Mouse (Mus musculus) urinary bladder, adult 2 months (tissue): ENCODE results near the gene C87436. TPM values are rescaled to one million over a fixed set of nuclear protein-coding genes. Genes with fewer than 3 reads are reported as not detected.

Experiments
- DNase-seq: peaks from one replicate; pipeline ENCODE4 v3.0.0; 2022; ENCODE audit warnings: low spot score
- polyA plus RNA-seq: library from polyadenylated mRNA; depleted of rRNA; stranded (reverse); fragments of >200 nt; gene quantifications from 2 replicates; pipeline ENCODE4 v1.2.3, GENCODE M21; 2012; rRNA removed

C87436 gene
- polyA plus RNA-seq, 1 experiment: 28.2 TPM

GRCm38 (mm10) chr6:86509866-86510200 lies 71.7 kb downstream of the C87436 start:
- DNase-seq: no peak

- DNase-seq: no peak
Observed at GRCm38 (mm10) chr6:86510979-86511378, 72.8 kb downstream of the C87436 start.

GRCm38 (mm10) chr6:86513296-86513695 lies 75.1 kb downstream of the C87436 start:
- DNase-seq: no peak

GRCm38 (mm10) chr6:86516021-86516420 lies 77.8 kb downstream of the C87436 start:
- DNase-seq: no peak

GRCm38 (mm10) chr6:86519767-86520345 lies 81.7 kb downstream of the C87436 start:
- no peak for DNase-seq

GRCm38 (mm10) chr6:86522001-86522911 lies 84.1 kb downstream of the C87436 start:
- DNase-seq: no peak

Other genes with a start within 250 kb of the C87436 start
- gene Tgfa, start 243.2 kb upstream of the C87436 start, polyA plus RNA-seq: 11.4 and 14.3 TPM in 2 replicates
- 30.8 and 35.3 TPM in 2 replicates for gene Fam136a, start 72.7 kb upstream of the C87436 start, polyA plus RNA-seq
- 87.2 and 143 TPM in 2 replicates for gene Snrpg, start 67.1 kb upstream of the C87436 start, polyA plus RNA-seq
- gene Pcyox1, start 41.2 kb upstream of the C87436 start, polyA plus RNA-seq: 91.2 and 102 TPM in 2 replicates
- gene Tia1, start 34.2 kb upstream of the C87436 start, polyA plus RNA-seq: 55.8 and 74.2 TPM in 2 replicates
- gene Gm44790, start 11.7 kb upstream of the C87436 start, polyA plus RNA-seq: 0.28 and 1.0 TPM in 2 replicates
- gene Pcbp1, start 87.9 kb downstream of the C87436 start, polyA plus RNA-seq: 153 and 183 TPM in 2 replicates
- gene Asprv1, start 189.8 kb downstream of the C87436 start, polyA plus RNA-seq: 0.39 and 0.56 TPM in 2 replicates
- 9.0 and 10.1 TPM in 2 replicates for gene Mxd1, start 230.8 kb downstream of the C87436 start, polyA plus RNA-seq
- 60.5 and 65.3 TPM in 2 replicates for gene Snrnp27, start 246.1 kb downstream of the C87436 start, polyA plus RNA-seq